Mouse (Mus musculus): ENCODE data around the gene Tprkb.
"Not testable (repeated sequence)": the region's sequence is repeated elsewhere in the genome, so short reads cannot be mapped to it uniquely, and the experiment has no call there.

Gene Tprkb

DNA sequence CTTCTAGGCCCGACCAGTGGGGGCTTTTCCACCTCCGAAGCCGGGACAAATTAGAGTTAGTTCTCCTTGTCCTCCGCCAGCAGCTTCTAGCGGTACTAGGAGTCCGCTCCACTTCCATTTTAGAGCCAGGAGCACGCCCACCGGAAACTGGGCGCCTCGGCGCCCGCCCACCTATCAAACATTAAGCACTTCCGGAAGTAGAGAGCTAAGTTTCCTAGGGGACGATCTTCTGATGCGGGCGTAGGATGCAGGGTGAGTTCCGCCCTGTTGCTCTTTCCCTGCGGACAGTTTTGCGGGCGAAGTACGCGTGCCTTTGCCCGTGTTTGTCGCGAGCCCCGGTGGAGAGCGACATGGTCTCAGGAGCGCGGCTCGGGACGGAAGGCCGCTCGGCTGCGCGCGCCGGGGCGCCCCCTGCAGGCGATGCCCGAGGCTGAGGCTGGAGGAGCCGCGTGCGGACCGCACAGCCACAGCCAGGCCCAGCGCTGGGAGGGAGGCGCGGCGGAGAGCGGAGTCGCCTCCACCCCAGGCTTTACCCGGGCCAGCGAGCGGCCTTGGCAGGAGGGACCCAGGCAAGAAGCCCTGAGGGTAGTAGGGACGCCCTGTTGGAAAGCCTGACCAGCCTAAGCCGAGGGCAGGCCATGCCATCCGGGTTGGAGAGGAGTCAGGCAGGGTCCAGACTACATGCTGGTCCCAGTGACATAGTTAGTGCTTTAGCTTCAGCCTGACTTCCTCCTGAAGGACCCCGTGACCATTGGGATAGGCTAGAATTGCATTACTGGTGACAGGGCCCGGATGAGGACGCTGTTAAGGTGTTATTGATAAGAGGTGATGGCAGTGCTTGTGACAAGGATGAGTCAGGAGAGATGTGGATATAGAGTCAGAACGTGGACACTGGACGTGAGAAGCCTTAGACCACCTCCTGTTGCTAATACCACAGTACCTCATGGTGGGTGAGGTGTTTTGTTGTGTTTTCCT lies 4.2 kb downstream of the Tprkb start, which contains the start of gene Nat8f1:
Nat8f1 (minus strand) TSS at position 149 of the 975 bp plus-strand sequence.
- peak; percentile 90 for DNase-seq (ENCODE audit: low read depth, low spot score)

DNA sequence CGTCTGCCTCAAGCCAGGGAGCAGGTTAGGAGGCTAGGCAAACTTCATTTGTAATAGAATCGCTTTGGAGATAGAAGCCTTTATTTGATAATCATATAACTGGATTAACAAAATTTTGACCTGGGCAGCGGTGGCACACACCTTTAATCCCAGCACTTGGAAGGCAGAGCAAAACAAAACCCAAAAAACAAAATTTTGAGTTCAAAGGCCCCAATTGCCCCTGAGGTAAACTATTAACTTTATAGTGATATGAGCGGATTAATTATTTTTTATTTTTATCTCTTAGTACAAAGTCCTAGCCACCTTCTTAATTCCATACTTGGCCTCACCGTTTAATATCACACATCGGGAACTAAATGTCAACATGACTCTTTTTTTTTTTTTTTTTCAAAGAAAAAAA lies 4.9 kb downstream of the Tprkb start:
- no peak for DNase-seq (ENCODE audit: low read depth, low spot score)

DNA sequence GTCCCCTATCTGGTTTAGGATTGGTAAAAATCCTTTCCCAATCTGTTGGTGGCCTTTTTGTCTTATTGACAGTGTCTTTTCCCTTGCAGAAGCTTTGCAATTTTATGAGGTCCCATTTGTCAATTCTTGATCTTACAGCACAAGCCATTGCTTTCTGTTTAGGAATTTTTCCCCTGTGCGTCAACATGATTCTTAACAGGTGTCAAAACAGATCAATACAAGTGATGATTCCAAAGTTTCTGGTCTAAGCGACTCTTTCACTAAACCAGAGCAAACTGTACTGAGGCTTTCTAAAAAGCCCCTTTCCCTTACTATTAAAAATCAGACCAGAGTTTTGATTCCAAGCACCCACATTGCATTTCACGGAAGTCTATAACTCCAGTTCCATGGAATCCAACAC lies 6.7 kb downstream of the Tprkb start:
- not testable (repeated sequence) for DNase-seq (ENCODE audit: low read depth, low spot score)

DNA sequence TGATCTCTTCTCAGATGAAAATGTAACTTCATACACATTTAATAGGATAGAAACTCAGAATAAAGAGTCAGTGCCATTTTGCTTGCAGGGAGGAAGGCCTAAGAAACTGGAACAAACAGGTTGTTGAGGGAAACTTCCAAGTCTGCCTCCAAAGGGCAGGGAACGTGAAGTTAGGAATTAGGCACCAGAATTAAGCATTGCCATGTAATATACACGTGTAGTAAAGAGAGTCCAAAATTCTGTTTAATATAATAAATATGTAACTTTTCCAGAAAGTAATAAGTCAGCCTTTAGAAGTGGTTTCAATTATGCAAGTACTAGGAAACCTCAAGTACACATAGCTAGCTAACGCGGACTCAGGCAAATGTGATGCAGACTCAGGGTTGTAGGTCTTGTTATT lies 7.7 kb downstream of the Tprkb start:
- DNase-seq (ENCODE audit: low read depth, low spot score): no peak

DNA sequence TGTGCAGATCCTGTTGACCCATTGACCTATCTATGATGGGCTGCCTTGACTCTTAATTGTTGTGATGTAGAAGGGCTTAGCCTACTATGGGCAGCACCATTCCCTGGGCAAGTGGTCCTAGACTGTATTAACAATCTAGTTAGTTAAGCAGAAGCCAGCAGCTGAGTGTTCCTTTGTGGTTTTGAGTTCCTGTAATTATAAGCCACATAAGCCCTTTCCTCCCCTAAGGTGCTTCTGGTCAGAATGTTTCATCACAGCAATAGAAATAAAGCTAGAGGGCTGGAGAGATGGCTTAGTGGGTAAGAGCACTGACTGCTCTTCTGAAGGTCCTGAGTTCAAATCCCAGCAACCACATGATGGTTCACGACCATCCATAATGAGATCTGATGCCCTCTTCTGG lies 12.0 kb downstream of the Tprkb start:
- DNase-seq (ENCODE audit: low read depth, low spot score): no peak

DNA sequence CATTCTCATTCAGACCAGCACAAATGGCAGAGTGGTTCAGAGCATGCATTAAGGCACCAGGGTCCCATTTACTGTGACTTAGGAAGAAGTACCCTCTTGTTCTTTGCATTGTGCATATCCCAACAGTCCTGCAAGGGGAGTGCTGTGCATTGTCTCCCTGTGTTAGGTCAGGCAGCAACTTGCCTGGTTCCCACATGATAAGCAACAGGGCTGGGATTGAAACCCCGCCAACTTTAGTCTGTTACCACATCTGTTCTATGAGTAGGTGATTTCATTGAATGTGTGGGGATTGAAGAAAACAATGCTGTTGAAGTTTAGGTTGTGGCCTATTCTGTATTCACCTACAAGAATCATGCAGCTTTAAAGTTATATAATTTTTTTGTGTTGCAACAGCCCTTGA lies 15.0 kb downstream of the Tprkb start:
- DNase-seq (ENCODE audit: low read depth, low spot score): no peak

DNA sequence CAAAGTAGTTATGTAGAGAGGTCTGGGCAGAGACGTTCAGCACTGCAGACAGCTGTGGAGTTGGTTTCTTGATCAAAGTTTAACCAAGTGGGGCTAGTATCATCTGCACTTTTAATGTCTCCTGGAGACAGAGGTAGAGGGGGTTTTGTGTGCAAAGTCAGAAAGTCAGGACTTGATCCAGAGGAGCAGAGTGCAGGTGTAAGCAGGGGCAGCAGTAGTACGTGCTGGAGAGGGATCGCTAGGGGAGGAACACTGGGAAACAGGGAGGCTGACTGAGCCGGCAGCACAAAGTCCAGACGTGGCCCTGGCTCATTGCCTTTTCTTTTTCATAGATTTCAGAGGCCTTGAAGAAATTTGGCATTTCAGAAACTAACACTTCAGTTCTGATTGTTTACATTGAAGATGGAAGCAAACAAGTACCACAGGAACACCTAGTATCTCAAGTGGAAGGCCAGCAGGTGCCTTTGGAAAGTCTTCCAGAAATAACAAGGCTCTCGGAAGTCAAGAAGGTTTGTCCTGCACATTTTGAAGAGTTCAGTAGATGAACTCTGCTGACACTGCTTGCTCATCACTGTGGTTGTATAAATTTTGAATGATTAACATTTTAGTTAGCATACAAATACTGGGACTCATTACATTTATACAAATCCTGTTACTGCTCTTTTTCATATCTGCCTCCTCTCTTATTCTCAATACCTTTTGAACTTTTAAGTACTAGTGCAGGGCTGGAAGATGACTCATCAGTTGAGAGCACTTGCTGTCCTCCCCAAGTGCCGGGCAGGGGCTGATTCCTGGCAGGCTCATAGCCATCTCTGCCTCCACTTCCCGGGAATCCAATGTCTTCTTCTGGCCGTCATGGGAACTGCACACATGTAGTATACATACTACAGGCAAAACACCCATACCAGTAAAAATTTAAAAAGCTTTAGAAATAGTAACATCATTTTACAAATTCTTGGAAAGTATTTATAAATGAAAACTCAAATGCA lies 16.1 kb downstream of the Tprkb start:
- no peak for DNase-seq (ENCODE audit: low read depth, low spot score)

DNA sequence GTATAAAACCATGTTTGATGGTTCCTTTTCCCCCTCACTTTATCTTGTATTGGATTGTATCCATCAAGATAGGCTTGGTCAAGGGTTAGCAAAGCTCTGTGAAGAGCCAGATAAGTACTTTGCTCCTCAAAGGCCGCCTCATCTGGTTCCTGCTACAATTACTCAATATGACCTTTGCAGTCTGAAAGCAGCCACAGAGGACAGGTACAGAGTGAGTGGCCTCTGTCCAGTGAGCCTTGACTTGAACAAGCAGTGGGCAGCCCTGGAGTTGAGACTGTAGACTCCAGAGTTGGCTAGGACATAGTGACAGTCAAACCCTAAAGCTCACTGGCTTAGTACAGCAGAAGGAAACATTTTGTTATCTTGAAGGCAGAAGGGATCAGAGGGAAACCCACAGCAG lies 17.6 kb downstream of the Tprkb start:
- DNase-seq (ENCODE audit: low read depth, low spot score): no peak

DNA sequence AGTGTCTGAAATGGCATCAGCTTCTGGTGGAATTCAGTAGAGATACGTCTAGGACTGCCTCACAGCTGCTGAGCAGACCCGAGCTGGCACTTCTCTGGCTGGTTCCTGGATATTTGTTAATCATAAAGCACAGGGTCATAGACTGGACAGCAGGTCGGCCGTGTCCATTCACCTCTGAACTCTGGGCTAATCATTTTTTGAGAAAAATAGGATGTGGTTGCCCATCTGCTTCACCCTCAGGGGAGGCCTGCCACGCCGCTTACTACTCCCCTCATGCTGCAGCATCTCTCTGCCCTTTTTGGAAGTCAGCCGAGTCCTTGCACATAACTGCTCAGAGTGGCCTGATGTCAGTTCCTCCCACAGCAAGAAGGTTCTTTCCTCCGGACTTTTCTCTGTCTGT lies 22.4 kb downstream of the Tprkb start:
- no peak for DNase-seq (ENCODE audit: low read depth, low spot score)

DNA sequence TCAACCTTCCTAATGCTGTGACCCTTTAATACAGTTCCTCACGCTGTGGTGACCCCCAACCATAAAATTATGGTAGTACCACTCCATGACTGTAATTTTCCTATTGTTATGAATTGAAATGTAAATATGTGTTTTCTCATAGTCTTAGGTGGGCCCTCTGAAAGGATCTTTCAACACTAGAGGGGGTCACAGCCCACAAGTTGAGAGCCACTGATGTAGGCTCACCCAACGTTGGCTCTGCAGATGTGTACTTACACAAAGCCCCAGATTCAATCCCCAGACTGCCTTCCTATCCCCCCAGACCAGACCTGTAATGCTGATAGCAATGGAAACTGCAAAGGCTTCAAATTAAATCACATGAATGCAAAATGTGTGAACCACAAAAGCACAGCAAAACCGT lies 24.0 kb downstream of the Tprkb start:
- no peak for DNase-seq (ENCODE audit: low read depth, low spot score)

DNA sequence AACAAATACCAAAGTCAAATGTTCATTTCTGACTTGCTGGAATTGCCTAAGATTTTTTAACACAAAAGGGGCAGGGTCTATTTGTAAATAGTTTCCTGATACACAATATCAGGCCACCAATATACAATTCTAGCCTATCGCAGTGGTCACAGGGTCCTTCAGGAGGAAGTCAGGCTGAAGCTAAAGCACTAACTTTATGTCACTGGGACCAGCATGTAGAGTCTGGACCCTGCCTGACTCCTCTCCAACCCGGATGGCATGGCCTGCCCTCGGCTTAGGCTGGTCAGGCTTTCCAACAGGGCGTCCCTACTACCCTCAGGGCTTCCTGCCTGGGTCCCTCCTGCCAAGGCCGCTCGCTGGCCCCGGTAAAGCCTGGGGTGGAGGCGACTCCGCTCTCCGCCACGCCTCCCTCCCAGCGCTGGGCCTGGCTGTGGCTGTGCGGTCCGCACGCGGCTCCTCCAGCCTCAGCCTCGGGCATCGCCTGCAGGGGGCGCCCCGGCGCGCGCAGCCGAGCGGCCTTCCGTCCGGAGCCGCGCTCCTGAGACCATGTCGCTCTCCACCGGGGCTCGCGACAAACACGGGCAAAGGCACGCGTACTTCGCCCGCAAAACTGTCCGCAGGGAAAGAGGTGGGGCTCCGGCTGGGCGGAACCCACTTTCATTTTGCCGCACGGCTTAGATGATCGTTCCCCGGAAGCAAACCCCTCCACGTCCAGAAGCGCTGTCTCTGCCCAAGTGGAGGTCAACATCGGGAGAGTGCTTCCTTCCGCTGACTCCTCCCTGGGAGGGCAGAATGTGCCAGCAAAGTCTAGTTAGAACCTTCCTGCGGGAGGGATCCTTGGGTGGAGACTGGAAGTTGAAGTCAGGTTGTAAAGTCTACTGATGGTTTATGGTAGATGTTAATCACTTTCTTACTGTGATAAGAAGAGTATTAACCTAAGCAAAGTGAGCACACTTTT lies 25.1 kb downstream of the Tprkb start:
- peak; percentile 89 for DNase-seq (ENCODE audit: low read depth, low spot score)

DNA sequence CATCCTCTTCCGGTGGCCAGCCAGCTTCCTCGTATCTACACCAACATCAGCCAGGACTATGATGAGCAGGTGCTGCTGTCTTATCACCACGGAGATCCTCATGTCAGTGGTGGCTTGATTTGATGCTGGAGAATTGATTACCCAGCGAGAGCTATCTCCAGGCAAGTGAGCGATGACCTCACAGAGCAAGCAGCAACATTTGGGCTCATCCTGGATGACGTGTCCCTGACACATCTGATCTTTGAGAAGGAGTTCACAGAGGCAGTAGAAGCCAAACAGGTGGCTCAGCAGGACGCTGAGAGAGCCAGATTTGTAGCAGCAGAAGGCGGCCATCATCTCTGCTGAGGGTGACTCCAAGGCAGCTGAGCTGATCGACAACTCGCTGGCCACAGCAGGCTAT lies 27.0 kb downstream of the Tprkb start:
- DNase-seq (ENCODE audit: low read depth, low spot score): no peak

DNA sequence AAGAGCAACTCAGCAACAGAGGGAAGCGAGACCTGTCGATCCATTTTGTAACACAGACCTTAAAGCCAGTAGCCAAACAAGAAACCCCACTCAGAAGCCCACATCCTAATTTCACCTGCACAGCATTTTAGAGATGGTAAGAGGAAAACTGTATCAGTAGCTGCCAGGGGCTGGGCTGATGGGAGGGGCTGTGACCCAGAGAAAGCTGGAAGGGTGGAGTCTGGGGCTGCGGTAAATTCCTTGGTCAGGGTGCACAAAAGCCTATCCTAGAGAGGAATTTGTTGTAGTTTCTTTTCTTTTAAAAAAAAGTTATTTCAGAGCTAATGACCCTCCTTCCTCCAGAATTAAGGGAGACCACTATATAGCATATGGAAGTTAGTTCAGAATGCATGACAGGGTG lies 30.8 kb downstream of the Tprkb start:
- no peak for DNase-seq (ENCODE audit: low read depth, low spot score)

DNA sequence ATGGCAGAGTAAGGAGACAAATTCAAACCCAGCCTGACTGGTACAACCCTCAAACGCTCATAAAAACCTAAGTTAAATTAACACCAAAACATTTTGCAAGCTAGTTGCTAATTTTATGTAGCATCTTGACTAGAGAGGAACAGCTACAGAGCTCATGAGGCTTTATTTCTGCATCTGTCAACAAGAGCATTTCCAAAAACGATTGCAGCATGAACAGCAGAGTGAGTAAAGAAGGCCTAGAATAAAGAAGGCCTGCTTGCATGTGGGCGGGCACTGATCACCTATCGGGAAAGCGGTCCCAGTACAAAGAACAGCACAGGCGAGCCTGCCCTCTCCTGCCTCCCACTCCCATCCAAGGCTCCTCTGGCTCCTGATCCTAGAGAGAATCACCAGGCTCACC lies 36.9 kb downstream of the Tprkb start:
- DNase-seq (ENCODE audit: low read depth, low spot score): no peak

DNA sequence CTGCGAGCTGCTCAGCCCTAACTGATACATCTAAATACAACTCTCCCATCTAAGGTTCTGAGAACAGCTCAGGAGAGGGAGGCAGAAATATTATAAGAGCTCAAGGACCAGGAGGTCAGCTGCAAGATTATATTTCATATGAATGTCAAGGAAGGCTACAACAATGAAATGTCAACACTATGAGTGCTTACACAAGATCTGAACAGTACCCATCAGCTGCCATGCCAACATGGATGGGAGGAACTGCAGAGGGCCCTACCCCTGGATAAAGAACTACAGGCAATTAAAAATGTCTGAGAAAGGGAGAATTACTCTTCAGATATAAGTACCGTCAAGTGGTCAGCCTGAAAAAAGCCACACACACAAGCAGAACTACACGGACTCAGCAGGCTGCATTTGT lies 45.9 kb downstream of the Tprkb start:
- DNase-seq (ENCODE audit: low read depth, low spot score): no peak

DNA sequence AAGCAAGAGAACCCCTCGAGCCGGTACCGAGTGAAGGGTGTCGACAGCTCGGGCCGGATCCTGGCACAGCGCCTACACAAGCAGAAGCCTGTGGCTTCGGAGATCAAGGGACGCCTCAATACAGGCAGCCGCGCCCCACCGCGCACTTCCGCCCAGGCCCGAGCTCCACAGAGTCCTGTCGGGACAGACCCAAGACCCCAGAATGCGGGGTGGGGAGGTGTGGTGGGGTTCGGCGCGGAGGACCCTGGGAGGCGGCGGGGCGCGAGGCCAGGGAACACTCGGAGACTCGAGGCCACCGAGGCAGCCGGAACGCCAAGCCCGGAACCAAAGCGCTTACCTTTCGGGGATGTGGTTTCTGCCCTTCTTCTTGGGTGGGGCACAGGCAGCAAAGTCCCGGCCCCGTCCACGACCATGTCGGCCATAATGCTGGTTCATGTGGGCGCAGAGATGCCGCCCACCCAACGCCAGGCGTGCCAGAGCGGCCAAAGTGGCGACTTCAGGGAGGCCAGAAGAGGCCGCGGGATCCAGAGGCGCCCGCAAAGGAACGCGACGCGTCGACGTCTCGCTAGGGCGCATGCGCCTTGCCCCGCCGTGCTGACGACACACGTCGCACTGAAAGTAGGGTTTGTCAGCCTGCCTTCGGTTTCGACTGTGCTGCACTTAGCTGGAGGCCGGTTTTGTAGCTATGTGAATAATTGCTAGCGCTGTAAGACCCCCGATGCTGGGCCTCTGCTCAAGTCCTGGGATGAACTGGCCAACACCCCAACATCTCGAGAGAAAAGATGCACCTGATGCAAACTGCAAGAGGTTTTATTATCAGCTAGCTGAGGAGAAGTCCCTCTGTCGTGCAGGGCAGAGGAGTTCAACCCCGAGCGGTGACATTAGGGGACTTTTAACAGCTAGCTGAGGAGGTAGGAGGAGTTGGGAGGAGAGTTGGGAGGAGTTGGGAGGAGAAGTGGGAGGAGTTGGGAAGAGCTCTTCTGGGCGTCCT lies 49.7 kb downstream of the Tprkb start, which contains the start of gene Dusp11:
Dusp11 (minus strand) TSS at position 567 of the 991 bp plus-strand sequence.
- DNase-seq (ENCODE audit: low read depth, low spot score): peak; percentile 92

DNA sequence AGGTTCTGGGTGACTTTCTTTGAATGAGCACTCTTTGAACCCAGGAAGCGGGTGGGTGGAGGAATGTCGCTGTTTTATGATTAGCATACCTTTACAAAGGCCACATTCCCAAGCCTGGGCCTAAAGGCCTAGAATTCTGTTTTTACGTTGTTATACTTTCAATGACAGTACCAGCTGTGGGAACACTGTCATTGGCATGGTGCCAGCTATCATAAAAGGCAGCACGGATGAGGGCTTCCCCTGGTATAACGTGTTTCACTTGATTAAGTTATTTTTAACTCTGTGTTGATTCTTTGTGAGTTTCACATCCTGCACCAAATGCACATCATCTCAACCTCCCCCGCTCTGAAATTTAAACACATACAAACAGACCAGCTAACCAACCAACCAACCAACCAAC lies 54.4 kb downstream of the Tprkb start:
- DNase-seq (ENCODE audit: low read depth, low spot score): peak; percentile 22

DNA sequence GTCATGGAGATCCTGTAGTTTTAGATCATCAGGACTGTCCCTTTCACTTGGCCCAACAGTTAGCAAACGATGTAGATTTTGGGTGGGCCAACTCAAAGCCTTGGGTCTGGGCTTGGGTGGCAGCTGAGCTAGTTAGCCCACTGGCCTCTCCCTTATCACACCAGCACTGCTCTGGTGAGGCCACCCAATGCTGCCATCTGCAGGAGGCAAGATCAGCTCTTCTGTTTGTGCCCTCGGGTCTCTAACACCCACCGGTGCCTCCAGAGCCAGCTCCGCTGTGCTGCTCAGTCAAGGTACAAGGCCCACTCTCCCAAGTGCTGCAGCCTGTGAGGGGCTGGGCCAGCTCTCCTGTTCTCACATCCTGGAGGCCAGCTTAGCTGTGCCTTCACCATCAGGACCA lies 55.0 kb downstream of the Tprkb start:
- DNase-seq (ENCODE audit: low read depth, low spot score): peak; percentile 30

DNA sequence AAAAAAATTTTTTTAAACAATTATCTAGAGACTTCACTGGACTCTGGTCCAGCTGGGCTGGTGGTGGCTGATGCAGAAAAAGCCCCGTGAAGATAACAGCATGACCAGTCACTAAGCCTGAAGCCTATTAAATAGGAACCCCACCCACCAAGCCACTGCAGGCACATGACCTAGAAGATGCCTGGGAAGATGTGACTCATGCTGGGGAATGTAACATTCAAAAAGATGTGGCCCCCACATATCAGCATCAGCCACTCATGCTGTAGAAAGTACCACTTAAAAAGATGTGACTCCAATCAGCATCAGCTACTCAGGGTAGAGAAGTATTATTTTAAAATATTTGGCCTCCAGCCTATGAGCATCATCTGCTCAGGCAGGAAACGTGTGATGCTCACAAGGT lies 58.2 kb downstream of the Tprkb start:
- DNase-seq (ENCODE audit: low read depth, low spot score): no peak

DNA sequence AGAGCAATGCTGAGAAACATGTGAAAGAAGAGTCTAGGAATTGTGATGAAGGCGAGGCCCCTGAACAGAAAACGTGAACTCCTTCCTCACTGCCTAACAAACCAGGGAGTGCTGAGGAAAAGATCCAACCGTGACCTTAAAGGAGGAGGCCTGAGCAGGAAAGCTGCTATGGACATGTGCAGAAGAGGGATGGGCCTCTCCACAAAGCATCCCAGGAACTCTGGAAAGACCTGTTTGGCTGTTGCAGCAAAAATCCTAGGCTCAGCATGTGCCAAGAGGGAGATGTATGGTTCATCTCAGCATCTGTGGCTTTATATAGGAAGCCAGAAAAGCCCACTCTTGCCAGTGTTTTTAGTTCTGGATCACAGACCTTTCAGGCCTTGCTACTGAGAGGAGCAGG lies 61.0 kb downstream of the Tprkb start:
- no peak for DNase-seq (ENCODE audit: low read depth, low spot score)
